Mouse (Mus musculus) ovary, adult 2 months (tissue): Measurements from ENCODE around the gene Gm4985. TPM values are rescaled to one million over a fixed set of nuclear protein-coding genes. Genes with fewer than 3 reads are reported as not detected.

Experiments used
- polyA plus RNA-seq: library from polyadenylated mRNA; depleted of rRNA; stranded (reverse); fragments of >200 nt; gene quantifications from 2 replicates; pipeline ENCODE4 v1.2.3, GENCODE M21; 2012; rRNA removed

Gene Gm4985
- 0.10 TPM in 1 of 2 replicates, not detected in the other for polyA plus RNA-seq

DNA sequence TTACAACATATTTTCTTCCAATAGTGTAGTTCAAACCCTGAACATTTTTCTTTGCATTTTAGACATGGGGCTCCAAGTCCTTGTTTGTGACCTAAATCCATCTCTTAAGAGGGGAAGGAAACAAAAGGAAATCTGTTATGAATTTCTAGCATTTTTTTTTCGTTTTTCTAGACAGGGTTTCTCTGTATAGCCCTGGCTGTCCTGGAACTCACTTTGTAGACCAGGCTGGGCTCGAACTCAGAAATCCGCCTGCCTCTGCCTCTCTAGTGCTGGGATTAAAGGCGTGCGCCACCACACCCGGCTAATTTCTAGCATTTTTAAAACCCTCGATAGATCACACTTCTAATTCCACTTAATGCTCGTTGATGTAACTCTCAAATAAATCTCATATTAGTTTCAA, at the start of gene Gm4985:
TSS of gene Gm4985 (minus strand) at position 101 of the 400 bp plus-strand sequence.

Other genes with a start within 250 kb of the Gm4985 start
- not detected in 2 replicates for gene Gm4907, start 76.4 kb downstream of the Gm4985 start, polyA plus RNA-seq